Mouse (Mus musculus): ENCODE results near the gene Alpk1. TPM values are rescaled to one million over a fixed set of nuclear protein-coding genes. Genes with fewer than 3 reads are reported as not detected.

Gene Alpk1
- polyA plus RNA-seq, 1 experiment from 2014 or later = 2.2 TPM

- H3K4me3 ChIP-seq (replicated peaks) = no peak overlapping the region
- H3K4me1 ChIP-seq = peaks cover 12% of the 10 kb centered on the region
- H3K27ac ChIP-seq = no peak overlapping the region
- no peak overlapping the region for H3K4me2 ChIP-seq
- no peaks in the 10 kb centered on the region for H3K9me3 ChIP-seq
- peaks cover 90% of the 10 kb centered on the region for H3K27me3 ChIP-seq
- no peak for ATAC-seq (ENCODE audit: low FRiP score)
- H3K36me3 ChIP-seq (replicated peaks) = no peaks in the 10 kb centered on the region
- no peak overlapping the region for H3K9ac ChIP-seq
Observed at GRCm38 (mm10) chr3:127757886-127758301, 22.4 kb downstream of the Alpk1 start.

- Histone ChIP-seq H3K4me3 (replicated peaks) (no peak overlapping the region), H3K4me2 (no peak overlapping the region)
- WGBS = 81% methylated on average over 6 of the region's 6 CpGs
Observed at GRCm38 (mm10) chr3:127756458-127756857, 23.9 kb downstream of the Alpk1 start.

DNA sequence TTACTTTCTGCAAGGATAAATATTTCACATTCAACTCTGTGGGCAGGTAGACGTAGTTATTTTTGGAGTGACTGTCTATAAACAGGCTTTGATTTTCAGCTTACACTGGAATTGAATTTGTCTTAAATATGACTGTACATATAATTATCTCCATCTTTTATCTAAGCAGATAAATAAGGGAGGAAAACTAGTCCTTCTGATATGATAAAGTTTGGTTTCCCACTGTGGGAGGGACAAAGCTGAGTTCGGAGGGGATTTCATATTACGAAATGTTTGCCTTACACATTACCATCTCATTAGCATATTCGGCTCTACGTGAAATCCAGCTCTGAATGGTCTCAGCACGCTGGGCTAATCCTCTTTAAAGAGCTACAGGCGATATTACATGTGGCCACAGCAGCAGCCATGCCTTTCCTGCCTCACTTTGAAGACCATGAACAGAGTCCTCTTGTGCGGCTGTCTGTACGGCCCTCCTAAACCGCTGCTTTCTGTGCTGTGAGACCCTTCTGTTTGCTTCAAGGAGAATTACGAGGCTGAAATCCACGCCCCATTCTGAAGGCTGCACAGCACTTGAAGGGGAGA is 30.3 kb downstream of the Alpk1 start:
- H3K4me2 ChIP-seq = peak overlapping the region; percentile 51
- ATAC-seq (ENCODE audit: low FRiP score) = peak; percentile 81
- under 1% methylated on average over 12 of the region's 12 CpGs for WGBS
- H3K9ac ChIP-seq = no peak overlapping the region
- H3K9me3 ChIP-seq = no peaks in the 10 kb centered on the region
- peaks cover 68% of the 10 kb centered on the region for H3K27me3 ChIP-seq
- peaks cover 56% of the 10 kb centered on the region for H3K4me1 ChIP-seq
- H3K4me3 ChIP-seq (replicated peaks) = no peak overlapping the region; the same call in 1 of the 2 replicates
- H3K36me3 ChIP-seq (replicated peaks) = no peaks in the 10 kb centered on the region
- peak overlapping the region; percentile 92 for H3K27ac ChIP-seq

More at GRCm38 (mm10) chr3:127756458-127756857, 23.9 kb downstream of the Alpk1 start:
- Histone ChIP-seq H3K27ac (no peak overlapping the region), H3K36me3 (replicated peaks) (no peaks in the 10 kb centered on the region), H3K9me3 (no peaks in the 10 kb centered on the region), H3K4me1 (peaks cover 12% of the 10 kb centered on the region), H3K27me3 (peaks cover 85% of the 10 kb centered on the region), H3K9ac (no peak overlapping the region)
- no peak for ATAC-seq (ENCODE audit: low FRiP score)

DNA sequence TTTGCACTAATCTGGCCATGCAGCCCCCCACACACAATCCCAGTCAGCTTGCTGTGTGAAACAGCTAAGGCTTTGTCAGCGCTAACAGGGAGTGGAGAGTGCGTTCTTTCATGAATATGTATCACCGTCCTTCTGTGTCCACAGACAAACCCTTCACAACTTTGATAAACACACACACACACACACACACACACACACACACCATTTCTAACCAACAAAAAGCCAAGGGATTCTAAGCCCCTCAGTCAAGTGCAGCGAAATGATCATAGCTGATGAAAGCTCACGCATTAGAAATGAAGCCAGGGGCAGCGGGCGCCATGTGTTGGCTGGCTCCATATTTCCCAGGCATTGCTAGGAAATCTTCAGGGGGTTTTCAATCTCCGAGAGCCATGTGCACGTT is 31.1 kb downstream of the Alpk1 start:
- Histone ChIP-seq H3K4me2 (peak overlapping the region; percentile 51), H3K36me3 (replicated peaks) (no peaks in the 10 kb centered on the region), H3K9me3 (no peaks in the 10 kb centered on the region), H3K9ac (peak overlapping the region; percentile 29; the same call in 1 of the 2 replicates), H3K4me1 (peaks cover 63% of the 10 kb centered on the region), H3K27me3 (peaks cover 66% of the 10 kb centered on the region), H3K27ac (peak overlapping the region; percentile 92), H3K4me3 (replicated peaks) (peak overlapping the region; percentile 18)
- ATAC-seq (ENCODE audit: low FRiP score) = peak; percentile 62
- 5% methylated on average over 9 of the region's 9 CpGs for WGBS

DNA sequence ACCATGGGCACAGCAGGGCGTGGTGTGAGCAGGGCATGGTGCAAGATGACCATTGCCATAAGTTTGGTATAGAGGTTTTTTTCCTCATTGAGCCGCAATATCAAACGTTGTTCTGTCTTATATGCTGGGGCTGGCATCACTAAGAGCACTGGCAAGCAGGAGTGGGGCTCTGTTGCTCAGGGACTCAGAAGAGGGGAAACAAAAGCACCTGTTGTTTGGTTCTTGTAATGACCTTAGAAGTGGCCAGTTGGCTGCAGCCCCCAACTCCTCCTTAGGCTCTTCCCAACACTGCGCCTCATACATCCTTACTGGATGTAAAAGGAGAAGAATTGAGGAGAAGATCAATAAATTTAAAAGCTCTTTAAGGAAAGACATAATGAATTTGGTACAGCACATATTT is 31.7 kb downstream of the Alpk1 start:
- H3K9me3 ChIP-seq = no peaks in the 10 kb centered on the region
- no peak for ATAC-seq (ENCODE audit: low FRiP score)
- peaks cover 66% of the 10 kb centered on the region for H3K27me3 ChIP-seq
- H3K4me3 ChIP-seq (replicated peaks) = no peak overlapping the region
- H3K4me2 ChIP-seq = peak overlapping the region; percentile 51; the same call in 1 of the 2 replicates
- WGBS = 32% methylated on average over 4 of the region's 4 CpGs
- no peaks in the 10 kb centered on the region for H3K36me3 ChIP-seq (replicated peaks)
- H3K9ac ChIP-seq = no peak overlapping the region
- peaks cover 68% of the 10 kb centered on the region for H3K4me1 ChIP-seq
- H3K27ac ChIP-seq = peak overlapping the region; percentile 92

DNA sequence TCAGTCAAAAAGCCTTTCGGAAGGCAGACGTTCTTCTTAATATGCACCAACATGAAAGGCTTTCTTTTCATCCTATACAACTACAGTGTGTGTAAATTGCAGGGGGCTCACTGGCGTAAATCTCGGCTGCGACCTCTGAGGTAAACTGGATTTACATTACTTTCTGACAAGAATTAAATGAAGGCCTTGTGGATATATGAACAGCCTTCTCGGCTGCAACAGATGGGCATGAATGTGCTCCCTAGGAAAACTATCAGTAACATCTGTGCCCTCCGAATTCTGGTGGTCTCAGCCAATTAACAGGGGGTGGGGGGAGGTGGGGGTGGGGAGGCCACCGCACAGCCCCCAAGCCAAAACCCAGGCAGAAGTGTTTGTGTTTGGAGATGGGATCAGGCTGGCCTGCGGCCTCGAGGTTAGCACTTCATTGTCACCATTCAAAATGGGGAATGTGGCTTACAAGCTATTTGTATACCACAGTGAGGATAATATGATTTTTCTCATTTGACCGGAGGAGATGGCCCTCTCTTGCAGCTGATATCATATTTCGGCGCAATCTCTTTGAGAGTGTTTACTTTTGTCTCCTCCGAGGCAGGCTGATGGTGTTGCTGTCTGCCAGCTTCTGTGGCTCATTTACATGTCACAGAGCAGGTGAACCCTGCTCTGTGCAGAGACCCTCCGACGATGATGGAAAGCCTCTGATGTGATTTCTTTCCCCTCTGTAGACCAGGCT is 34.3 kb downstream of the Alpk1 start:
- Histone ChIP-seq H3K9me3 (0 out of 2 replicates have a peak, but pooled peaks cover 4% of the 10 kb centered on the region), H3K27ac (peak overlapping the region; percentile 89), H3K4me1 (peaks cover 67% of the 10 kb centered on the region), H3K36me3 (replicated peaks) (no peaks in the 10 kb centered on the region), H3K4me2 (peak overlapping the region; percentile 10), H3K4me3 (replicated peaks) (no peak overlapping the region), H3K27me3 (peaks cover 55% of the 10 kb centered on the region), H3K9ac (no peak overlapping the region; the same call in 1 of the 2 replicates)
- peak; percentile 59 for ATAC-seq (ENCODE audit: low FRiP score)
- WGBS = 8% methylated on average over 16 of the region's 16 CpGs

DNA sequence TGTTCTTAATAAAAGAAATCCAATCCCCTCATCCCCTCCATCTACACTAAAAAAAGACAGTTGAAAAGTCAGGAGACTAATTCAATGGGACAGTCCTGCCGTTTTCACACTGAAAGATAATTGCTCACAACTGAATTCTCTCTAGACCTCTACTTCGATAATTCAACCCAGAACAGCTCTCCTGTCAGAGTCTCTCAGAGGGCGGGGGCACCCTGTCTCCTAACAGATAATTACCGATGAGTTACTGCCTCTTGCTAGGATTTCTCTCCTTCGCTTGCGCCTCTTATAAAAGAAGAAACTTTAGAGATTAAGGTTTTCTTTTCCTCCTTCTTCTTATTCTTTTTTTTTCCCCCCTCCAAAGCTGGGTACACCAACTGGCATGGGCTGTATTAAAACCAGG is 34.8 kb downstream of the Alpk1 start:
- H3K4me2 ChIP-seq = peak overlapping the region; percentile 10; the same call in 1 of the 2 replicates
- no peak overlapping the region; the same call in 1 of the 2 replicates for H3K9ac ChIP-seq
- peaks cover 57% of the 10 kb centered on the region for H3K27me3 ChIP-seq
- 23% methylated on average over 6 of the region's 6 CpGs for WGBS
- H3K27ac ChIP-seq = peak overlapping the region; percentile 89
- H3K4me3 ChIP-seq (replicated peaks) = no peak overlapping the region
- H3K4me1 ChIP-seq = peaks cover 62% of the 10 kb centered on the region
- 0 out of 2 replicates have a peak, but pooled peaks cover 4% of the 10 kb centered on the region for H3K9me3 ChIP-seq
- no peaks in the 10 kb centered on the region for H3K36me3 ChIP-seq (replicated peaks)
- no peak for ATAC-seq (ENCODE audit: low FRiP score)

- H3K4me1 ChIP-seq = peaks cover 46% of the 10 kb centered on the region
- no peak overlapping the region for H3K4me3 ChIP-seq (replicated peaks)
- H3K9me3 ChIP-seq = 0 out of 2 replicates have a peak, but pooled peaks cover 4% of the 10 kb centered on the region
- WGBS = 64% methylated on average over 14 of the region's 14 CpGs
- no peak overlapping the region for H3K4me2 ChIP-seq
- no peaks in the 10 kb centered on the region for H3K36me3 ChIP-seq (replicated peaks)
- no peak overlapping the region for H3K9ac ChIP-seq
- ATAC-seq (ENCODE audit: low FRiP score) = no peak
- H3K27ac ChIP-seq = 0 out of 2 replicates have a peak overlapping the region, but pooled peaks have one; percentile 13
- peaks cover 57% of the 10 kb centered on the region for H3K27me3 ChIP-seq
Observed at GRCm38 (mm10) chr3:127743614-127744365, 36.5 kb downstream of the Alpk1 start.

DNA sequence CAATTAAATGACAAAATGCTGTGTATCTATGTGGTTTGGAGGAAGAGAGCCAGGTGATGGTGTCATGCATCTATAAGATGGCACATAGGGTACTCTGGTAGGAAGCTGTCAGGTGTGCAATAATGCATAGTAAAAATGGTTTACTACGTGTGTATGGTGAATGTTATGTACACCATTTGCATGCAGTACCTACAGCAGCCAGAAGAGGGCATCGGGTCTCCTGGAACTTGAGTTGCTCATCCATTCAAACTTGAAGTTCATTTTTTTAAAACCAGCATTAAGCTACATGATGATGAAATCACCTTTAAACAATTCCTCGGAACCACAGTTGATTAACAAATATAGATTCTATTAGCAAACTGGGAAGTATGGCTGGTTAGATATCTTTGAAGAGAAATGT is 38.9 kb downstream of the Alpk1 start:
- H3K36me3 ChIP-seq (replicated peaks) = no peaks in the 10 kb centered on the region
- H3K4me1 ChIP-seq = peaks cover 28% of the 10 kb centered on the region
- H3K27me3 ChIP-seq = peaks cover 46% of the 10 kb centered on the region
- ATAC-seq (ENCODE audit: low FRiP score) = no peak
- H3K4me2 ChIP-seq = no peak overlapping the region
- H3K9me3 ChIP-seq = 0 out of 2 replicates have a peak, but pooled peaks cover 4% of the 10 kb centered on the region
- H3K27ac ChIP-seq = no peak overlapping the region
- no peak overlapping the region for H3K9ac ChIP-seq
- WGBS = 96% methylated on average over 3 of the region's 3 CpGs
- no peak overlapping the region for H3K4me3 ChIP-seq (replicated peaks)

GRCm38 (mm10) chr3:127737876-127738275 is 42.5 kb downstream of the Alpk1 start:
- Histone ChIP-seq H3K27ac (no peak overlapping the region), H3K36me3 (replicated peaks) (no peaks in the 10 kb centered on the region), H3K9ac (no peak overlapping the region), H3K9me3 (0 out of 2 replicates have a peak, but pooled peaks cover 4% of the 10 kb centered on the region), H3K27me3 (peaks cover 33% of the 10 kb centered on the region), H3K4me2 (no peak overlapping the region), H3K4me3 (replicated peaks) (no peak overlapping the region), H3K4me1 (no peaks in the 10 kb centered on the region)
- no peak for ATAC-seq (ENCODE audit: low FRiP score)
- 87% methylated on average over 5 of the region's 5 CpGs for WGBS

- 82% methylated on average over 3 of the region's 3 CpGs for WGBS
- H3K4me1 ChIP-seq = no peaks in the 10 kb centered on the region
- no peak overlapping the region for H3K9ac ChIP-seq
- no peaks in the 10 kb centered on the region for H3K36me3 ChIP-seq (replicated peaks)
- no peak overlapping the region for H3K4me2 ChIP-seq
- H3K9me3 ChIP-seq = no peaks in the 10 kb centered on the region
- H3K27me3 ChIP-seq = peaks cover 32% of the 10 kb centered on the region
- H3K27ac ChIP-seq = no peak overlapping the region
- ATAC-seq (ENCODE audit: low FRiP score) = no peak
- H3K4me3 ChIP-seq (replicated peaks) = no peak overlapping the region
Observed at GRCm38 (mm10) chr3:127735395-127735794, 44.9 kb downstream of the Alpk1 start.

DNA sequence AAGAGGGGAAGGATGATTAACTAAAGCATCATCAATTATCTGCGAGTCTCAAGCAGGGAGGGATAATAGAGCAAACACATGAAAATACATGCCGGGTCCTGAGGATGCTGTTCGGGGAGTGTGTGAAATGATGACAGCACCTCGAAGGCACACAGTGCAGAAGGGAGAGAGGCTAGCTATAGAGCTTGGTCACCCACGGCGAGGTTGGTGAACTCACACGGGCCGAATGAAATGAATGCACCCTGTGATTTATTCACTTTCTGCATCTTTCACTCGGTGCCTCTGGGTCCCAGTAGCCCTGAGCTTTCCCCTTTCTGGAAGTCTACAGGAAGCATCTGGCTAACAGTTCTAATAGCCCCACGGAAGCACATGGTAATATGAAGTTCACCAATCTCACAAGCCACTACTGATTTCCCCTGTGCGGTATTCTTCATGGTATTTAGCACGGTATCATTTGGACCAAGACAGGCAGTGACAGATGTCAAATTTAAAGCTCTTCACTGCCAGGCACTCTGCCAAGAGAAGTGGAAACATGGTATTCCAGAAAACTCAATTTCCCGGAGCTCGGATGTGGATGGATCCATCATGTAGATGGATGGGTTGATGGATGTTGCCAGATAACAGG is 50.7 kb downstream of the Alpk1 start:
- peaks cover 55% of the 10 kb centered on the region for H3K27me3 ChIP-seq
- H3K27ac ChIP-seq = no peak overlapping the region
- no peak overlapping the region for H3K9ac ChIP-seq
- H3K4me3 ChIP-seq (replicated peaks) = no peak overlapping the region
- H3K4me2 ChIP-seq = no peak overlapping the region
- peaks cover 10% of the 10 kb centered on the region for H3K4me1 ChIP-seq
- ATAC-seq (ENCODE audit: low FRiP score) = peak; percentile 72
- H3K36me3 ChIP-seq (replicated peaks) = no peaks in the 10 kb centered on the region
- 64% methylated on average over 14 of the region's 14 CpGs for WGBS
- no peaks in the 10 kb centered on the region for H3K9me3 ChIP-seq
